Mouse (Mus musculus) induced T-regulatory cell, adult 2 months (primary cell): ENCODE data around the gene Alkbh6.

ENCODE experiments used
- DNase-seq: peaks from one replicate; pipeline ENCODE4 v3.0.0-alpha.2; 2012; ENCODE audit warnings: low read depth

The Alkbh6 gene

DNA sequence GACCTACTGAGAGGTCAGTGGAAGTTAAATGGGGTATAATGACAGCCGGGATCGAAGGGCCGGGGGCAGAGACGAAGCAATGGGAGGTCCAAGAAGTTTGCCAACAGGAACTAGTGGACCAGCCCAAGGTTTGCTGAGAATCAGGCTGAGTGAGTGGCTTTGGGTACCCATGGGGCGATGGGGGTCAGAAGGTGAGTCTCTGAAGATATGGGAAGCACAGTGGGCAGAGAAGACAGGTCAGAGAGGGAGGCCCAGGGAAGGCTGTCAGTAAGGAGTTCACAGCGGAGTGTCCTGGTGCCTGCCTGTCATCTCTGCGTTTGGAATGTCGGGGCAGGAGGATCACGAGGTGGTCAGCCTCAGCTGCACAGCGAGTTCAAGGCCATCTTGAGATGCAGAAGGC is 19.9 kb downstream of the Alkbh6 start:
- DNase-seq, result no peak

- DNase-seq, result peak; percentile 97
Measured at GRCm38 (mm10) chr7:30331887-30332286, 23.4 kb downstream of the Alkbh6 start.

DNA sequence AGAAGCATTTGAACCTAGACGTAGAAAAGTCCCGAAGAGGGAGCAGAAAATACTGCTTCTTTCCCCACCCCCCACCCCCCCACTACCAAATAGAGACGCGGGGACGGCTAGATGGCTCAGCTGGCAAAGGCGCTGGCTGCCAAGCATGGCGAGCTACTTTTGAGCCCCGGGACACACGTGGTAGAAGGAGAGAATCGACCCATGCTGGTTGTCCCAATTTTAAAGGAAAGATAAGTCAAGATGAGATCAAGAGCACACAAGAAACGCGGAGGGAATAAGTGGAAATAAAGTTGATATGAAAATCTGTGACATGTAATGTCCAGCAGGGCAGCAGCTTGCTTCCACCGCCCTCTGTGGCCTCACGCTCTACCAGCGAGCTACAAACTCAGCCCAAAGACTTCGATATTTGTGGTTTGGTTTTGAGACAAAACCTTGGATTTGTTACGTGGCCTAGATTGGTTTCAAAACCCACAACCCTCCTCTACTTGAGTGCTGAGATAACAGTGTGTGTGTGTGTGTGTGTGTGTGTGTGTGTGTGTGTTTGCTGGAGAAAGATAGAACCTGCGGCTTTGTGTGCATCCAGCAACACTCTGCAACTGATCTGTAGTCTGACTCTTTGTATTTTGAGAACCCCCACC is 24.2 kb downstream of the Alkbh6 start:
- DNase-seq, result peak; percentile 50

- no peak for DNase-seq
Measured at GRCm38 (mm10) chr7:30333436-30333835, 24.9 kb downstream of the Alkbh6 start.

DNA sequence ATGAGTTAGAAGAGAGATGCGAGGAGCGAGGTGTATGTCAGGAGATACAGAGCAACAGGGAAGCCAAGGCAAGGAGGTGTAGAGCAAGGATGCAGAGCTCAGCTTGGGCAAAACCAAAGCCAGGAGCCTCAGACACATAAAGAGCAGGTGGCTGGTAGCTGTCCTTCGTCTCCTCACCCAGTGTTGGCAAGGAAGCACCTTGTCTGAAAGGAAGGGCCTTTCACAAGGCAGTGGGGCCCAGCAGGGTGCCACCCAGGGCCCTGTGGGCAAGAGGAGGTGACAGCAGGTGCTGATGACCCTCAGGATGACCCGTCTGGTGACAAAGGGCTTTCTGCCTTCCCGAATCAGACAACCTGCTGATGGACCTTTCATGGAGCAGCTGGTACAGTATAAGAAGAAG is 26.0 kb downstream of the Alkbh6 start:
- DNase-seq, result no peak

DNA sequence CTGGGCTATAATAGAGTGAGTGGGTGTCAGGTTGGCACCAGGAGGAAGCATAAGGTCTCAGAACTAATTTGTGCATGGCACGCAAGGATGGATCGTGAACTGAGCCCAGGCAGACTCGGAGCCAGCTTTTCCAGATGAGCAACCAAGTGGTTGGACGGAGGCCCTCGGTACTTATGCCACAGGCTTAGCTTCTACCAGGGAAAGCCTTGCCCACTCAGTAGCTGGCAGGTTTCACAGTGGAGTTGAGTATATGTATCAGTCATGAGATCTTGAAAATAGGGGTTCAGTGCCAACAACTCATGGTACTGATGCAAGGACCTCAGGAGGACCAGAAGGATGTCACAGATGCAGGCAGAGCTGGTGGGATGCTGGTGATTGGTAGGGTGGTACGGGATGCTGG is 27.2 kb downstream of the Alkbh6 start:
- no peak for DNase-seq

- DNase-seq, result peak; percentile 88
Measured at GRCm38 (mm10) chr7:30336384-30336783, 27.9 kb downstream of the Alkbh6 start.

GRCm38 (mm10) chr7:30339432-30340109 is 31.1 kb downstream of the Alkbh6 start:
- DNase-seq, result no peak

DNA sequence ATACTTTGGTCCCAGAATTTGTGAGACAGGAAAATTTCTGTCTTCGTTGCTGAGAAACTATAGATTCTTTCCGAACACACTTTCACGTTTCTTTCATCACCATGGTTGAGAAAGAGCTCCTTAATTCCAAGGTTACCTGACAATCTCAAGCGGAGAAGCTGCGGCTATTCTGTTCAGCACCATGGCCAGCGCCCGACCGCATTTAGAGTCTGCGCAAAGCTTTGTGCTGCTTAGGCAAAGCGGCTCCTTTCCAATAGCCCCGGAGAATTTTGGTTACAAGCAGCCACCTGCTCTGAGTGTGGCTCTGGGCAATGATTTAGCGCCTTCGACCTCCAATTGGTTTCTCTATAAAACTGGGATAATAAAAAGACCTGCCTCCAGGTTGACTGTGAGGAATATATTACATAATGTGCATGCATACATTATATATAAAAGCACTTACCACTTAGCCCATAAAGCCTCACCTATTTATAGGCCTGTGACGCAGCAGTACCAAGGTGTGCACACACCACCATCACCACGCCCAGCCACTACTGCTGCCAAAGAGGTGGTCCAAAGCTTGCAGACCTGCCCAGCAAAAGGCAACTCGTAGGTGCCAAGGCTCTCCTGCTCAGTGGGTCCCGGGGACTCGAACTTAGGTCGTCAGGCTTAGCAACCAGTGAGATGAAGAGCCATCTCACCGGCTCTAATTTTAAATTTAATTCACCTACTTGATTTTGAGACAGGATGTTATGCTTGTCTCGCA is 38.3 kb downstream of the Alkbh6 start:
- DNase-seq, result peak; percentile 86

DNA sequence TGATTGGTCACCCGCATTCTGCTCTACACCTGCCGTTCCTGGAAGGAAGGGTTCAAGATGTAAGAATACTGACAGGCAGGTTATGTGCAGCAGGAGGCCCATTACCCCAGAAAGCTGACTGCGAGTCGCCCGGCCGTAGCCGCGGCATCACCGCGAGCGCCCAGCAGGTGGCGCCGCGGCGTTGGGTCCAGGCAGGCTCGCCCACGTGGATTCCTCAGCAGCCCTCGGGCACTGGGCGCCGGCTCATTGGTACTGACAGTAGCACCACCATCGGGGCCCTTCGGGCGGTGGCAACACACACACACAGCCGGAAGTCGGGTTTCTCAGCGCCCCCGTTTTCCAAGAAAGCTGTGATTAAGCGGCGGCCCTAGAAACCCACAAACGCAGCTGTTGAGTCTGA is 39.3 kb downstream of the Alkbh6 start:
- DNase-seq, result peak; percentile 82

DNA sequence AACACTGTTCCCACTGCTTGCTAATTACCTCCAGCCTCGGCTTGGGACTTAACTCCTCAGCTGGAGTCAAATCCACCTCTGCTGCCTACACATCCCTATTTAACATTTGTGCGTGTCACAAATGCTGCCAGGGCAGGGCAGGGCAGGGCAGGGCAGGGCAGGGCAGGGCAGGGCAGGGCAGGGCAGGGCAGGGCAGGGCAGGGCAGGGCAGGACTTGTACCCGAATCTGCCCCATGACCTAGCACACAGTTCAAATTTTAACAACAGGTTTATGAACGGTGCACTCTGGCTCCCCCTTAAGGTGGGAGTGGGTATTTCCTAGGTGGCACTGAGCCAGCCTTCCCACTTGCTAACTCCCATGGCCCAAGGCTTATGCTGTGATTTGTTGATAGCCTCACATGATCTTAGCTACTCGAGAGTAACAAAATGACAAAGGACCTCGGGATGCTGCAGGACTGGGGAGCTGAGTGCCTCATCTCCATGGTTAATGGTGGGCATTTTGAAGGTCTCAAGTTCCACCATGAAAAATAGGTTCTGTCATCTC is 44.8 kb downstream of the Alkbh6 start:
- peak; percentile 81 for DNase-seq

- no peak for DNase-seq
Measured at GRCm38 (mm10) chr7:30354059-30354458, 45.5 kb downstream of the Alkbh6 start.

DNA sequence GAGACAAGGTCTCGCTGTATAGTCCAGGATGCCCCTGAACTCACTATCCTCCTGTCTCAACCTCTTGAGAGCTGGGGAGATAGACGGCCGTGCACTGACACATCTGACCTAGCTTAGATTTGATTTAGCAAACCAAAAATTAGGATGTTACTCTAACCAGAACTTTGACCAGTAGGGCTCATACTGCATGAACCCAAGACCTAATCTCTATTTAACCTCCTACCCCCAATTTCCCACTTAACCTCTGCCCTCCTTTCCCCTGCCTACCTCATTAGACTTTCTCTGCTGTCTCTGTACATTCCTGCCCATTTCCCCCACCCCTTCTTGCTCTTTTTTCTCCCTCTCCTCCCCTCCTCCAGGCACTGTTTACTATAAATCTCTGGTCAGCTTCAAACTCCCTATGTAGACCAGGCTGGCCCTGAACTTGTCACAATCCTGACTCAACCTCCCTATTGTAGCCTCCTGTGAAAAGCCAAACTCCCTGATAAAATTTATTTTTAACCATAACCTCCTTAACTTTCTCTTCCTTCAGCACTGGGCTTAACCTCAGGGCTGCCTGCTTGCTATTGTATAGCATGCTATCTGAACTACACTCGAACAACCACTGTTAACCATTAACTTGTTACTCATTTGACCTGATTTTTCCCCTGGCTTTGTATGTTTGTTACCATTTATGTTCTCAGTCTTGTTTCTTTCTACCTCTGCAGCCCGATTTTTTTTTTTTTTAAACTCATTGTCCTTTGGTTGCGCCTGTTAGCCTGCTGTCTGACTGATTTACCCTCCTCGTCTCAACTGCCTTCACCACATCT is 50.1 kb downstream of the Alkbh6 start:
- no peak for DNase-seq

DNA sequence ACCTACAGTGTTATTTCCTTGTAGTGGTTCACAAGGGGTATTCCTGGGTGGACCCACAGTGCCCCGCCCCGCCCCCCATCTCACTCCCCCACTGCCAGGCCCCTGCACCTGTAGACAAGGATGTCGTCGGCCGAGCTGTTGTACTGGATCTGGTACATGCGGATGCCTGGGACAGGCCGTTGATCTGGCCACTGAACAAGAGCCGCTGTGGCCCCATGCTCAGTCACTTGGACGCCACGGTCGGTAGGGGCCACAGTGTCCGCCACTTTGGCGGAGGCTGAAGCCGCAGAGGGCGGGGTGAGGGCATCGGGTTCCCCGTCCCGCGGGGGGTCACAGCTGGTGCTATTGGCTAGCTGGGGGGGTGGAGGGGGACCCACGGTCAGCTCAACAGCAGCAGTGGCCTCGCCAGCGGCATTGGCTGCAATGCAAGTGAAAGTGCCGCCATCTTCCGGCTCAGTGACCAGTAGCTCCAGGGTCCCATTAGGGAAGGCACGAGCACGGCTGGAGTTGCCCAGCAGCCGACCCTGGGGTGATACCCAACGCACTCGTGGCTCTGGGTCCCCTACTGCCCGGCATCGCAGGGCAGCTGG is 50.9 kb downstream of the Alkbh6 start:
- no peak for DNase-seq

DNA sequence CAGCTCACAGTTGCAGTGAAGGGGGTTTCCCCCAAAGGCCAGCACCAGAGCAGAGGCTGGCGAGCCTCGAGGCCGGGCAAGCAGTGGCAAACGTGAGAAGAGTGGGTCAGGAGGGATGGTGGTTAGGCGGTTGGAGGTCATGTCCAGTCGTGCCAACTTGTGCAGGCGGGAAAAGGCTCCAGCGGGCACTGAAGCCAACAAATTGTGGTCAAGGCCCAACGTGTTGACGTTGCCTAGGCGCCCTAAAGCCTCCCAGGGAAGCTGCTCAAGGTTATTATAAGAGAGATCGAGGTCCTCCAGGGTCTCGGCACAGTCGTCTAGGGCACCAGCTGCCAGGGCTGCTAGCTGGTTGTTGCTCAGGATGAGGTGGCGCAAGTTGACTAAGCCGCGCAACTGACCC is 51.5 kb downstream of the Alkbh6 start:
- no peak for DNase-seq

- DNase-seq, result no peak
Measured at GRCm38 (mm10) chr7:30362652-30363343, 54.3 kb downstream of the Alkbh6 start, which contains the start of gene Lrfn3. Gene Lrfn3, minus strand, starts transcription at chr7:30362772.

GRCm38 (mm10) chr7:30363344-30363738 is 54.8 kb downstream of the Alkbh6 start:
- DNase-seq, result no peak
